Mouse (Mus musculus): Measurements from ENCODE around the gene Tex28. TPM values are rescaled to one million over a fixed set of nuclear protein-coding genes. Genes with fewer than 3 reads are reported as not detected.
A peak's percentile ranks its signal among the peaks of the same experiment; 100 is the strongest.
"Not testable (repeated sequence)": the region's sequence is repeated elsewhere in the genome, so short reads cannot be mapped to it uniquely, and the experiment has no call there.

Gene Tex28
- not detected in 2 replicates for polyA plus RNA-seq (2012; rRNA removed)

- DNase-seq (ENCODE audit: extremely low spot score in 1 of 2, low spot score in 1 of 2) = no peak
Observed at GRCm38 (mm10) chrX:74167738-74168137, at the start of gene Tex28. Gene Tex28 (minus strand): TSS chrX:74167838.

GRCm38 (mm10) chrX:74203556-74203955 lies 35.9 kb upstream of the Tex28 start:
- no peak for DNase-seq (ENCODE audit: extremely low spot score in 1 of 2, low spot score in 1 of 2)

DNA sequence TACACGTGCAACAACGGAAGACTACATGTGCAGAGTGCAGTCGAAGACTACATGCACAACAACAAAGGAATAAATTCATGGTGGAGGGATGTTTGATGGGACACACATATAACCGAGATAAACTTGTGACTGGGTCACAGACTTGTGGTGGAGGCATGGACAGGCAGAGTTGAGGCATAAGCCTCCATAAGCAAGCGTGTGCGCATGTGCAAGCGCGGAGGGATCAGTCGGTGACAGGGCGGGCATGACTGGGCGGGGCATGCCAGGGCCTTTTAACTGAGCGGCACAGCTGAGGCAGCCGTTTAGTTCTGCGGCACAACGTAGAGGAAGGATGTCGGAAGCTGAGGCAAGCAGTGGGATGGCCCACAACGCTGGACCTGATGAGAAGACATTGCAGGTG lies 9.3 kb upstream of the Tex28 start, which contains the start of gene Tktl1:
Gene Tktl1 (plus strand): TSS at position 301 of the 400 bp plus-strand sequence.
- no peak for DNase-seq (ENCODE audit: extremely low spot score in 1 of 2, low spot score in 1 of 2)

DNA sequence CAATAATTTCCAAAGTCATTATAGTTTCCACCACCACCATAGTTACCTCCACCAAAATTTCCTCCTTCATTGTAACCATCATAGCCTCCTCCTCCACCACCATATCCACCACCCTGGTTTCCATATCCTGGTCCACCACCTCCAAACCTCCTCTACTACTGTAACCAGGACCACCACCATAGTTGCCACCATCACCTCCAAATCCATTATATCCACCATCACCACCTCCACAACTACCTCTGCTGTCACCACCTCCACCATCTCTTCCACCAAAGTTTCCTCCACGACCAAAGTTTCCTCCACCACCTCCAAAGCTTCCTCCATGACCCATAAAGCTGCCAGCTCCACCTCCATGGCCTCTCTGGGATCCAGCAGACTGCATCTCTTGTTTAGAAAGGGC lies 32.4 kb downstream of the Tex28 start, which contains the start of gene Mecp2:
Gene Mecp2 (minus strand): TSS at position 101 of the 400 bp plus-strand sequence.
- DNase-seq (ENCODE audit: extremely low spot score in 1 of 2, low spot score in 1 of 2) = not testable (repeated sequence)

DNA sequence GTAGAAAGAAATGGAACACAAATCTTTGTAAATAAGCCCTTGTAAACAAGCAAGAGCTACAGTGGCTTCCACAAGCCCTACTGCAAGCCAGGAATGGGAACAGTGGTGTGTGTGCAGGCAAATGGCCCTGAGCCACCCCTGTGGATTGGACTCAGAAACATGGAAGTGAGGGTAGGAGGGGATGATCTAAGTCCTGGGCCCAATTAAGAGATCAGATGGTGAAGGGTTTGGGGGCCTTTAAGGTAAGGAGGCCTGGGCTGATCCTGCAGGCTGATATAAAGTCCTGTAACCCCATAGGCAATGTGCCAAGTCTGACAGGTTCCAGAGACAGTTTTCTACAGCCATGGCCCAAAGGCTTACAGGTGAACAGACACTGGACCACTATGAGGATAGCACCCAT lies 40.5 kb downstream of the Tex28 start, which contains the start of gene Opn1mw:
Gene Opn1mw (plus strand): TSS at position 301 of the 400 bp plus-strand sequence.
- DNase-seq (ENCODE audit: extremely low spot score in 1 of 2, low spot score in 1 of 2) = no peak

DNA sequence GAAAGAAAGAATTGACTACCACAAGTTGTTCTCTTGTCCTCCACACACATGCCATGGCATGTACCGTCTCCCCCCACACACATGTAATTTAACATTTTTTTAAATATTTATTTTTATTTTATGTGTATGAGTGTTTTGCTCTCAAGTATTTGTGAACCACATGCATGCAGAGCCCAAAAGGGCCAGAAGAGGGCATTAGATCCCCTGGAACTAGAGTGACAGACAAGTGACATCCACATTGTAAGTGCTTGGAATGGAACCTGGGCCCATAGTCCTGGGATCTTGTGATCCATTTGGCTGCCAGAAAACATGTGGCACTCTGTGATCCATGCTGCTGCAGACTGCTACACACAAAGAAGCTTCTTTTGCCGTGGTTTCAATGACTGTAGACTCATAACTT lies 42.7 kb downstream of the Tex28 start:
- DNase-seq (ENCODE audit: extremely low spot score in 1 of 2, low spot score in 1 of 2) = no peak

DNA sequence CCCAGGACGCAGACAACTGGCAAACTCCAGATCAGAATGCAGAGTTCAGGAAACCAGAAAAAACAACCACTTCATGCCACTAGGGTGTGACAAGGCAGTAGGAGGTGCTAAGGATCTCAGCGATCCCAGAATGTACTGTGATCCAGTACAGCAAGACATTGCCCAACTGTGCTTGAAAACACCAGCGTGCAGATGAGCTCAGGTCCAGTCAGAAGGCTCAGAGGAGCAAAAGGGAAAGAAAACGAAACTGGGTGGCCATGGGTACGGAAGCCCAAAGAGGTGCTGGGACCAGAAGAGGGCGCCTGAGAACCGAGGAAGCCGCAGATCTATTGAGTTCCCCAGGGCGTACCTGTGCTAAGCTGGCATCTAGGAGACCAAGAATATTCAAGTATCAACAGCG lies 52.1 kb downstream of the Tex28 start:
- DNase-seq (ENCODE audit: extremely low spot score in 1 of 2, low spot score in 1 of 2) = peak; percentile 8 to 66

DNA sequence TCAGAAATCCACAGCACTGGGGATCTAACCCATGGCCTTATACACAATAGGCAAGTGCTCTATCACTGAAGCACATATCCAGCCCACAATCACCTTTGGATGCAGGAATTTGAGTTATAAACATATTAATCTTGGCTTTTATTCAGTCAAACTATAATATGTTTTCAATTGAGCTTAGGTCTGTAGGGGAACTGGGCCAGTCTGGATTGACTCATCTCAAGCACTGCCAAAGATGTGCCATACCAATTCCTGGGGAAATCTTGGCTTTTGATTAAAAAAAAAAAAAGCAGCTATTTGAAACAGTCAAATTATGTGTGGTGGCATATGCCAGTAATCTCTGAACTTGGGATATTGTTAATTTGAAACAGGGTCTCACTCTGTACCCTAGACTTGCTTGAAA lies 53.6 kb downstream of the Tex28 start:
- no peak for DNase-seq (ENCODE audit: extremely low spot score in 1 of 2, low spot score in 1 of 2)

GRCm38 (mm10) chrX:74108747-74109146 lies 58.9 kb downstream of the Tex28 start:
- DNase-seq (ENCODE audit: extremely low spot score in 1 of 2, low spot score in 1 of 2) = peak in 1 of 2 experiments; percentile 9

GRCm38 (mm10) chrX:74105916-74106315 lies 61.7 kb downstream of the Tex28 start:
- no peak for DNase-seq (ENCODE audit: extremely low spot score in 1 of 2, low spot score in 1 of 2)

- peak; percentile 7 to 15 for DNase-seq (ENCODE audit: extremely low spot score in 1 of 2, low spot score in 1 of 2)
Observed at GRCm38 (mm10) chrX:74103457-74104188, 64.0 kb downstream of the Tex28 start.

Other genes starting within 250 kb of the Tex28 start
- 6.4 and 7.3 TPM in 2 replicates for gene Arhgap4, start 246.0 kb downstream of the Tex28 start, polyA plus RNA-seq (2012; rRNA removed)
- gene Naa10, start 245.9 kb downstream of the Tex28 start, polyA plus RNA-seq (2012; rRNA removed) = 77.6 and 80.3 TPM in 2 replicates
- gene Renbp, start 237.0 kb downstream of the Tex28 start, polyA plus RNA-seq (2012; rRNA removed) = 9.2 and 10.0 TPM in 2 replicates
- 41.1 and 44.0 TPM in 2 replicates for gene Hcfc1, start 201.5 kb downstream of the Tex28 start, polyA plus RNA-seq (2012; rRNA removed)
- 91.0 and 101 TPM in 2 replicates for gene Irak1, start 143.9 kb downstream of the Tex28 start, polyA plus RNA-seq (2012; rRNA removed)
- 0.25 and 0.32 TPM in 2 replicates for gene Opn1mw, start 40.4 kb downstream of the Tex28 start, polyA plus RNA-seq (2012; rRNA removed)
- gene Mecp2, start 32.5 kb downstream of the Tex28 start, polyA plus RNA-seq (2012; rRNA removed) = 29.7 and 30.6 TPM in 2 replicates
- 0.04 TPM in 2 replicates for gene Tktl1, start 9.4 kb upstream of the Tex28 start, polyA plus RNA-seq (2012; rRNA removed)
- 131 and 166 TPM in 2 replicates for gene Flna, start 82.0 kb upstream of the Tex28 start, polyA plus RNA-seq (2012; rRNA removed)
- 45.2 and 45.8 TPM in 2 replicates for gene Emd, start 86.8 kb upstream of the Tex28 start, polyA plus RNA-seq (2012; rRNA removed)
- 698 and 796 TPM in 2 replicates for gene Rpl10, start 103.0 kb upstream of the Tex28 start, polyA plus RNA-seq (2012; rRNA removed)
- 95.1 and 109 TPM in 2 replicates for gene Taz, start 114.1 kb upstream of the Tex28 start, polyA plus RNA-seq (2012; rRNA removed)
- gene Dnase1l1, start 114.5 kb upstream of the Tex28 start, polyA plus RNA-seq (2012; rRNA removed) = 3.7 and 4.8 TPM in 2 replicates
- gene Atp6ap1, start 129.3 kb upstream of the Tex28 start, polyA plus RNA-seq (2012; rRNA removed) = 465 and 472 TPM in 2 replicates
- 923 and 1,152 TPM in 2 replicates for gene Gdi1, start 137.2 kb upstream of the Tex28 start, polyA plus RNA-seq (2012; rRNA removed)
- 46.8 and 58.9 TPM in 2 replicates for gene Fam50a, start 145.2 kb upstream of the Tex28 start, polyA plus RNA-seq (2012; rRNA removed)
- 55.4 and 59.9 TPM in 2 replicates for gene Plxna3, start 161.2 kb upstream of the Tex28 start, polyA plus RNA-seq (2012; rRNA removed)
- gene Lage3, start 185.8 kb upstream of the Tex28 start, polyA plus RNA-seq (2012; rRNA removed) = 57.1 and 65.1 TPM in 2 replicates
- gene Ubl4a, start 205.4 kb upstream of the Tex28 start, polyA plus RNA-seq (2012; rRNA removed) = 68.4 and 73.3 TPM in 2 replicates
- 4.3 and 4.8 TPM in 2 replicates for gene Slc10a3, start 205.5 kb upstream of the Tex28 start, polyA plus RNA-seq (2012; rRNA removed)
- gene Fam3a, start 225.4 kb upstream of the Tex28 start, polyA plus RNA-seq (2012; rRNA removed) = 33.8 and 33.9 TPM in 2 replicates
- gene Ikbkg, start 225.5 kb upstream of the Tex28 start, polyA plus RNA-seq (2012; rRNA removed) = 20.5 and 21.4 TPM in 2 replicates

Data from frontal cortex, adult 2 months (tissue).